Mouse (Mus musculus) lung, postnatal 0 days (tissue): ENCODE results near the gene Xpot.

Experiments used
- CTCF ChIP-seq: IDR thresholded peaks from 2 replicates; pipeline ENCODE4 v1.5.1; 2016; ENCODE audit warnings: antibody characterized with exemption, mild to moderate bottlenecking
- EP300 ChIP-seq: IDR thresholded peaks from 2 replicates; pipeline ENCODE4 v1.6.1; 2016; ENCODE audit warnings: antibody characterized with exemption, mild to moderate bottlenecking, control low read depth

DNA sequence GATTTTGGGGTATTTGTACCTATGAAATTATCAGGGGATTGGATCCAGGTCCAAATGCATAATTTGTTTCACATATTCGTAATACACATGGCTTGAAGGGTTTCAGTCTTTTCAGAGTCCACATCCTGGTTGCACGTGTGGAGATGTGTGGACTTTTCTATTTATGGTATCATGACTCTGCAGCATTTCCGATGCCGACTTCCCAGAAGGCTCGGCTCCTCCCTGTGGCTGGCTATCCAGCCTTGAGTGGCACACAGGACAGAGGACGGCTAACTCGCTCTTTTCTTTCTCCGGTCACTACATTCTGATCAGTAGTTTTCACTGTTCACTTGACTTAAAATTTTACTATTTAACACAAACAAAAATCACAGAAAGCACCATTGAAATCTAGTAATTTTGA, 61.7 kb downstream of the Xpot start:
- no peak for TF ChIP-seq CTCF
- no peak for TF ChIP-seq EP300
